Mouse (Mus musculus) liver, adult (tissue): ENCODE data around the gene St14.
A peak's percentile ranks its signal among the peaks of the same experiment; 100 is the strongest.

Experiments used
- GATA4 ChIP-seq: IDR thresholded peaks from 2 replicates; pipeline ENCODE4 v1.6.1; 2014; ENCODE audit warnings: mild to moderate bottlenecking, low read length; ENCODE audit not compliant: insufficient replicate concordance

St14 gene

DNA sequence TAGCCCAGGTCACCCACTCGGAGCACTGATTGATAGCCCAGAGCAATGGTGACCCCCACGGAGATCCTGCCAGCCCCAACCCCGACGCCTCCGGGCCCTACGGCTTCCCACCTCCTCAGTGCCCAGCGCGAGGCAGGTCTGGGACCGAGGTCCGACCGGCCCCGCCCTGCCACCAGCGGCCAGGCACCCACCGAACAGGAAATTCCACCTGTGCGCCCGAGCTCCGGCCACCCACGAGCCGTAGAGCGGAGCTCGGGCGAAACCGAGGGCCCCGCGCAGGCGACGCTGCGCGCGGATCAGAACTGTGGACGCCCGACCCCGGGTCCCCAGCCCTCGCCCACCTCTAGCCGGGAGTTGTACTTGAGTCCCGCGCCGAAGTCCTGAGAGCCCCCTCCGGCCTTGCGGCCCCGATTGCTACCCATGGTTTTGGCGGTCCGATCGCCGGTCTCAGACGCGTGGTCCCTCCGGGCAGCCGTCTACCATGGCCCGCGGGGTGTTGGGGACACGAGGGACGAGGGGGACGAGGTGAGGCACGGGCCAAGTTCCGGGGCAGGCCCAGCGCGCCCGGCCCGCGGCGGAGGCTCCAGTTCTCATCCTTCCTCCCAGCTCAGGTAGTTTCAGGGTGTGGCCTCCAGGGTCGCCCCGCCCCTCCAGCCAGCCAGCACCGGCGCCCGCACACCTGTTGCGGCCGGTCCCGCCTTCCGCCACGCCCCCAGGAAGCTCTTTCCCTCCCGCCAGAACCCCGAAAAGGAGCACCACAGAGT is at the start of gene St14:
TSS of gene St14 (minus strand) at position 649 of the 764 bp plus-strand sequence.
- TF ChIP-seq GATA4 = no peak

DNA sequence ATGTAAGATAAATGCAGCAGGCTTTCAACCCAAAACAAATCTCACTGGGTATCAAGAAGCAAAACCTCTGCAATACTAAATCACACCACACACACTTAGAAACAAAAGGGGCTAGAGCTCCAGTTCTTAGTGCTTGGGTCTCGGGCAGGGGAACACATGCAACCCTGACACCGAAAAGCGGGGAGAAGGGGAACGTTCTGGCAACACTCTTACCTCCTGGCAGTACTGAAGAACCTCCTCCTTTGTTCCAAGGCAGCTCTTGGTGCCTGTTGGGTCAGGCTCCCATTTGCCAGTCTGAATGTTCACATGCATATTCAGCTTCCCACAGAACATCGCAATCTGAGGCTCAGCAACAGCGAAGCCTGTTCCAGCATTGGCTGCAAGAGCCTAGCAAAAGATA is 46.0 kb upstream of the St14 start:
- no peak for TF ChIP-seq GATA4

DNA sequence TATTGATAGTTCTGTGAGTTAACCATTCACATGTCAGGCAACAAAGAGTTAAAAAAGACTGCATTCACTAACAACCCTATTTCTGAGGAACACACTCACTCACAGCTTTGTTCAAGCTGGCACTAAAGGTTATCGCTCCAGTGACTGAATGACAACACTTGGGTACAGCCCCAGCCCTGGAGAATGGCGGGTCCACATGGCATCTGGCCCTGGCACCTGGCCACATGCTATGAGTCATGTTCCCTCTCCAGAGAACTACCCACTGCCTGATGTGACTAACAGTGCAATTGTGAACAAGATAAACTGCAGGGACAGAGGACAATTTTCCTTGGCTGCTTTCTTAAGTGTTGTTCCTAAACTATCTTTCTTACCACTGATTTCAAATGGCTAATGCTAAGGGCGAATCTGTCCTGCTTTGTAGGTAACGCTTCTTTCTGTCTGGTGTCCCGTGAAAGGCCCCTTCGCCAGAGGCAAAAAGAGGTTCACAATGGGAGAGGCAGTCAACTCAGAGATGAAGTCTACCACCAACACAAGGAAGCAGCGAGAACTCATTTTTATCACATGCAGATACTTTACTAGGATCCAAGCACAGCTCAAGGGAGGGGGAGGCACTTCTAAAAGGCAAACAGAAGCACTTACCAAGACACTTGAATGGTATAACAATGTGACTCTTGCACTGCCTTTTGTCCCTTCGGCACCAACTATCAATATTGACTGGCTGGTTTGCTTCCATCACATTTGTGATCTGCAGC is 44.9 kb upstream of the St14 start:
- TF ChIP-seq GATA4 = peak; percentile 61; the same call in 1 of the 2 replicates

DNA sequence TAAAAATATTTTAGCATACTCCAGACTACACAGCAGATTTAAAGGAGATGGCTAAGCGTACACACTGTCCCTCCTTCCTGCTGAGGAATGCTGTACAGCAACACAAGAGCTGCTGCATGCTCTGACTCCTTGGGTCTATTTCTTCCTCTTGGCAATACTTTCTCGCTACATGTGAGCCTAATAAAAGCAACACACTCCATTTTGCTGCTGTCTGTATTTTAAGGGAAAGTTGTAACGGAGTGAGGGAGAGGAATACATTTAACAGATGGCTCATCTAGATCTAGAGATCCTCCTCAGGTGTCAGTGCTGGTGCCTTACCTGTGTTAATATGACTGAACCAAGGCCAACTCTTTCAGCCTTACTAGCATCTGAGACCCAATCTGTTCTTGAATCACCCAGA is 44.3 kb upstream of the St14 start:
- no peak for TF ChIP-seq GATA4

DNA sequence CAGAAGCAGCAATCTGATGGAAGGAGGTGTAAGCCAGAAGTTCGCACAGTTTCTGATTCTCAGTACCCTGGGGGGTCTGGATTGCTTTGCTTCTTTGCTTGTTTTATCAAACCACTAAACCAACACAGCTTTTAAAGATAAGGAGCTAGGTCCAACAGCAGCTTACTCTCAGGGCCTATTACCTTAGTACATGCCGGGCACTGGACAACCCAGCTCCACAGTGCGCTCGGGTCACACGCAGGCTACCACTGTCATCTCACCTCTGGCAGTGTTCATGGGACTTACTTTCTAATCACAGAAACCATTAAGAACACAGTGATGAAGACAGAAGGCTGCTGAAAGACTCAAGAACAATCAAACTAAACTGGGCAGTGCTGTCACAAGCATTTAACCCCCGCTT is 43.7 kb upstream of the St14 start:
- no peak for TF ChIP-seq GATA4

DNA sequence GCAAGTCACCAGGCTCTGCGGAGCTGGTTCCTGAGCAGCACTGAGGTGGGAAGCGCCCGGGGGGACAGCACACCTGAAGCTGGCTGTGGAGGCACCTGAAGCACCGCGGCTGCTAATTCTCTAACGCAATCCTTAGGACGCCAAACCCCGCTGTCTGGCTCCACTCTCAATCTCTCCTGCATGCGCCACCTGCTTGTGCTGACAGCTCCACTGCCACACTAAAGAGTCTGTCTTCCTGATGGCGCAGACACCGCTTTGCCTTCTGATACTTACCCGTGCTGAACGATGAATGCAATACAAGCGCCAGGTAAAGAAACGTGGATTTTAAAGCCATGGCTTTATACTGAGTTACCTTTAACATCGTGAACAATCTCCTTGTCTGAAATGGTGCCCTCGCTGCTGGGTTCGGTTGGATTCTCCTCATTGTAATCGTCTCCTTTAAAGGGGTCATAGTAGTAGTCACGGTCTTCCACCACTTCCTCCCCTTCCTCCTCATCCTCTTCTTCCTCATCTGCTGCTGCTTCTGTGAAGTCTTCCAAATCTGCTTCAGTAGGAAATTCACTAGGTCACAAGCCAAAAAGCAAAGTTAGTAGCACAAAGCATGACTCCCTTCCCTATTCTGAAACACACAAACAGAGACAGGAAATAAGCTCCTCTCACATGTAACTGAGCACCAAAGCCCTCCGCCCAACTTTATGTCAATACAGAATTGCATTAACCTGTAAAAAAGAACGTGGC is 36.9 kb upstream of the St14 start:
- no peak for TF ChIP-seq GATA4

DNA sequence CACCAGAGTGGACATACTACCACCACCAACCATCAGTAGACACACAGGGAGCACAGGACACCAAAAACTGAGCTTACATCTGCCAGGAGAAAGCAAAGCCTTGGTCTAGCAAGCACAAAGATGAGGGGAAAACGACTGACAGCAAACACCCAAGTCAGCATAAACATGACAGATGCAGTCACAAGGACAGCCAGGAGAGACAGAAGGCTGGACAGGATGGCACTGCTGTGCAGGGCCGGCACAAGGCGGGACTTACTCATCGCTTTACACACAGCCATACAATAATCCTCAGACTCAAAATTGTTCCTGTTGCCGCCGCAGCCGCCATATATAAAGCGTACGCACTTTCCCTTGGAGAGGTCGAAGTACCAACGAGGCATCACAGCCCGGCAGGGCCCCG is 35.7 kb upstream of the St14 start:
- TF ChIP-seq GATA4 = no peak

DNA sequence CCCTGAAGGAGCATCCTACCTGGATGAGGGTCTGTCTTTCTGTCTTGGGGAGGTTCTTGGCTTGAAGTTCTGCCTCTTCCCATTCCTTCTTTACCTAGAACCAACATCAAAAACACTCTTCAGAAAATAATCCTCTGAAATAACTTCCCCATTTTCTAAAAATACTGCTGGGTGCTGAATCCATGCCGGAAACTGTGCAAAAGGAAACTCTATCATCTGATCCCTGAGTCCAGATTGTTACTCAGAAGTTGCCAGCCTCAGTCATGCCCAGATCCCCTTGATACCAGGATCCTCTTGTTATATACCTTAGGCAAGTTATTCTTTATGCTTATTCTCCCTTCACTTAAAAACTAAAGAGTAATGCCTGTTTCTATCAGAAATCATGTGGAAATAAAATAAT is 31.7 kb upstream of the St14 start:
- no peak for TF ChIP-seq GATA4

DNA sequence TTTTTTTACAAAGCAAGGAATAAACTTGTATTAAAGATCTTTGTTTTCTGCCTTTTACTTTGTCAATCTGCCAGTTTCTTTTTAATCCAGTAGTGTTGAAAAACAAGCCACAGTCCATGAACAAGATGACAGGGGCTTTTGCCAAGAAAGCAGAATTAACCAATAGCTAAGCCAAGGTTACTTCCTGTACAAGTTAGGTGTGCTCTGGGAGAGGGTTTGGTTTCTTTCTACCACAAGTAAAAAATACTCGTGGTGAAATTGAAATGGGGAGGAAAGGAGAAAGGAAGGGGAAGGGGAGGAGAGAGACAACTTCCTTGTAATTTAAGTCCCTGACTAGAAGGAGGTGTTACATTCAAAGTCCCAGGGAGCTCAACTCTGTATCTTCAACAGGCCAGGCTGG is 31.3 kb upstream of the St14 start:
- TF ChIP-seq GATA4 = no peak

DNA sequence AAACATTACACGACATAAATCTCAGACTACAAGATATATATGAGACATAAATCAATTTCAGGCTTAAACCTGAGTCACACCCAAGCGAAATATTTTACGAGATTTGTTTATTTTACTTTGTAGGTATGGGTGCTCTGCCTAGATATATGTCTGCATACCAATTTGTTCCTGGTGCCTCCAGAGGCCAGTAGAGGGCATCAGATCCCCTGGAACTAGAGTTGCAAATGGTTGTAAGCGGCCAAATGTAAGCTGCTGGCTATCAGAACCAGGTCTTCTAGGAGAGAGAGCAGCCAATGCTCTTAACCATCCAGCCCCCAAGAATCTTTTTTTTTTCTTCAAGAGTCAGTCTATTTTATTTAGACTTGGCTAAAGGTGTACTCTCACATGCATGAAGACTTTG is 28.3 kb upstream of the St14 start:
- TF ChIP-seq GATA4 = no peak

DNA sequence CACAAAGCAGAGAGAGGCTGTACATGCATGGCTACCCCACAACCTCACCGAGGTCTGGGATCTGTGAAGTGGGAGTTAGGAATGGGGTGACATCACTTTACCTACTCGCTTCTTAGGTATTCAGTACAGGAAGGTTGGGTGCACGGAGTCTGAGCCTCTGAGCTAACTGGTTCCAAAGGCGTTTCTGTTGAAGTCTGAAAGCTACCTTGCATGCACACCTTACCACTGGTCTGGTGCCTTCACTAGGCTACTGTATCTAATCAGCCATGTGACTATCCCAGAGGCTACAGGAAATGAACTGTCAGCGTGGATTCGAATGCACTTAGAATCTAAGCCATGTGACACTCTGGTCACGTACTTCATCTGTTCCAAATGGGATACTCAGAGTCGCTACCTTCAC is 24.9 kb upstream of the St14 start:
- TF ChIP-seq GATA4 = no peak

DNA sequence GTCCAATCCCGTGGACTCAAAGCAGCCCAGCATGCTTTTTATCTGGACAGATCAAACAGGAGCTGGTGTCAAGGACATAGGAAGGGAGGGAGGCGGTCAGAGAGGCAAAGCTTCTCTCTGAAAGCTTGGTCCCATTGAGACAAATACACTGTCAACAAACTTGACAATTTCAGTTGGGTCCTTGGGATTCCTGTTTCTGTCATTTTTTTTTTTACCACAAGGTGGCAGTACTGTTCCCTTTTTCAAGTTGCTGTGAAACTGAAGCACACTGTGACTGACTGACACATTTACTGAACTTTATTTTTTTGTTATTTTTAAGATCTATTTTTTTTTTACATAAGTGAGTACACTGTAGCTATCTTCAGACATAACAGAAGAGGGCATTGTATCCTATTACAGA is 19.4 kb upstream of the St14 start:
- TF ChIP-seq GATA4 = no peak

DNA sequence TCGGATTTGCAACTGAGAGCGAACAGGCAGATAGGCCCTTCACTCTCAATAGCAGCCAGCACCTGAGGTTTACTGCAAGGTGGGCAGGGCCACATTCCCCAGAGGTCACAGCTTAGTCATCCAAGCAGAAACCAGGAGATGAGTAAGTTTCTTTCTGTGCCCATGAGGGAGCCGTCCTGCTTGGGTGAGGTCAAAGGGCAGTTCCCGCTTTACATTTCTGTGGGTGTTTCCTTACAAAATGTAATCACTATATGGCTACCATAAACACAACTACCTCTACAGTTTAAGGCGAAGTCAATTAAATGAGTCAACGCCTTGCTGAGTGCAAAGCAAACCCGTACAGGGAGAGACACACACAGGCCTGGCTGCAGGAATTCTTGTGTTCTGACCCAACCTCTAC is 16.5 kb upstream of the St14 start:
- TF ChIP-seq GATA4 = no peak

DNA sequence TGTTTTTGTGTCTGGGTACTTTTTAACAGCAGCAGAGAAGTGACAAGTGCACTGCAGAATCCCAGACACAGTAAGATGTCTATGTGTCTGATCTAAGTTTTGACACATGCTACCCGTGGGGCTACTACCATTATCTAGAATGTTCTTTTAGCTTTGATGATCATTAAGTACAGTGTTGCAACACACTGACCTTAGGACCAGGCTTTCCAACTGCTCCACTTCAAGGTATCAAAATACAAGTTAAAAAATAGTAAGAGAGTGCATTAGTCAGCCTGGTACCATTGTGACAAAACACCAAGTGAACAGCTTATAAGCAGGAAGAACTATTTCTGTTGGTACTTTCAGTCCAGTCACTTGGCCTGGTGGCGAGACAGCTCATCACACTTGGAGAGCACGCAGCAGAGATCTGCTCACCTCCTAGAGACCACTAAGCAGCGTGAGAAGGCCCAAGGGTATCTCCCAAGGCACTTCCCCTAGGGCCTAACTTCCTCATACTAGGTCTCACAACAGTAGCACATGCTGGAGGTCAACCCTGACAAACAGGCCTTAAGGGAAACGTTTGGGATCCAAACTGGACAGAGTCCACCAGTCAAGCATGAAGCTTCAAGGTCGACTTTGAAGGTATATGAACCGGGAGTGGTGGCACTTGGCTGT is 13.7 kb upstream of the St14 start:
- no peak for TF ChIP-seq GATA4

DNA sequence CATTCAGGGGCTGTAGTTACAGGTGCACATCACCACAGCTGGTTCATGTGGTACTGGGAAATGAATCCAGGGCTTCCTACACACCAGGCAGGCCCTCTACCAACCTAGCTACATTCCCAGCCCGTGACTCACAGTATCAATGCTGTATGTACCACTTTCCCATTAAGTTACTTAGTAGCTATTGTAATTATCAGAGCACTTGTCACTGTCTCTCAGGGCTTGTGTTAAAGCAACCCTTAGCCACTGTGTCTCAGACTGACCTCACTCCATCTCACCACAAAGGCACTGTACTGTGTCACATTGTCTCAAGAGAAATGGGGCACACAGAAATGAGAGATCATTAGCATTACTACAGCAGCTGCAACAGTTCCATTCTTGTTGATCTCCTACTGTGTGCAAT is 11.3 kb upstream of the St14 start:
- no peak for TF ChIP-seq GATA4
